7 mouse cellular contexts compared by ENCODE assay signal in the genomic region with DNA sequence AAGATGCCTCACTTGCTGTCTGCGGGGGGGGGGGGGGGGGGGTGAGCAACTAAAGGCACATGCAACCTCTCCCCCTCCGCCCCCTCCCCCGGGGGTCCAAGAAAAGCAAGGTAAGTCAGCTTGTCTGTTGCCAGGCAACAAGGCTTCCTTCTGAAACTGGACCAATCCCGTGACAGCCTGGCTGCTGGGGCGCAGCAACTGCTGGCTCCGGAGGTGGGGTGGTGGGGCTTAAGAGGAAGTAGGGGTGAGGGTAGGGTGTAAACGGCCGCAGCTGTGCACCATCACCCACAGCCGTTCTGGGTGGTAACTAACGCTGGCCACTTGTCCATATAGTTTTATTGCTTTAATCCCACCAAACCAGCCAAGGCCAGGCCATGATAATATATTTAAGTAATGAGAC.
A peak's percentile ranks its signal among the peaks of the same experiment; 100 is the strongest.
DNase-seq lines count a peak whose midpoint lies in the region; ATAC-seq lines count a peak whose summit lies in the region.

No protein-coding gene starts in this region.

- H3K27ac ChIP-seq in embryonic facial prominence, embryonic 14.5 days (replicated peaks; ENCODE audit: low read depth, low read length), result no peak overlapping the region
- H3K27ac ChIP-seq in neural tube, embryonic 14.5 days (ENCODE audit: low read depth, low read length), result no peak overlapping the region

- intact Hi-C loops in left cerebral cortex, postnatal 10 days (cut with DNase I), result no loop called here
- intact Hi-C loops in gastrocnemius, postnatal 14 days (cut with DNase I; ENCODE audit: low total_unique reads), result no loop called here

- H3K9ac ChIP-seq in embryonic facial prominence, embryonic 14.5 days (ENCODE audit: low read depth, low read length), result 0 out of 2 replicates have a peak overlapping the region, but pooled peaks have one; percentile 2
- no peak overlapping the region; the same call in 1 of the 2 replicates for H3K9ac ChIP-seq in neural tube, embryonic 14.5 days (replicated peaks; ENCODE audit: low read depth, low read length)

- no peaks in the 10 kb centered on the region for H3K36me3 ChIP-seq in embryonic facial prominence, embryonic 14.5 days (ENCODE audit: control insufficient read depth, insufficient read depth, low read length)
- H3K36me3 ChIP-seq in neural tube, embryonic 14.5 days (ENCODE audit: control insufficient read depth, insufficient read depth, low read length), result no peaks in the 10 kb centered on the region

- H3K4me1 ChIP-seq in embryonic facial prominence, embryonic 14.5 days (ENCODE audit: control insufficient read depth, insufficient read depth, low read length), result peaks cover 3% of the 10 kb centered on the region; the same call in 1 of the 2 replicates
- peaks cover 7% of the 10 kb centered on the region; the same call in 1 of the 2 replicates for H3K4me1 ChIP-seq in neural tube, embryonic 14.5 days (ENCODE audit: control insufficient read depth, insufficient read depth, low read length)

- no peak overlapping the region for H3K4me3 ChIP-seq in embryonic facial prominence, embryonic 14.5 days (ENCODE audit: low read depth, low read length)
- no peak overlapping the region for H3K4me3 ChIP-seq in neural tube, embryonic 14.5 days (ENCODE audit: low read depth, low read length)

- ATAC-seq in embryonic facial prominence, embryonic 14.5 days (ENCODE audit: low read depth), result peak; percentile 71; the same call in 1 of the 2 replicates
- peak; percentile 54; the same call in 1 of the 2 replicates for ATAC-seq in neural tube, embryonic 14.5 days (ENCODE audit: low read depth)
- no peak for ATAC-seq in erythroid progenitor cell, adult 5-6 weeks (replicated peaks; ENCODE audit: low FRiP score, poor library complexity, severe bottlenecking)

- peak; percentile 64 for DNase-seq in brain, embryonic 18.5 days (ENCODE audit: low read depth, low spot score)
- peak; percentile 72 for DNase-seq in embryonic facial prominence, embryonic 14.5 days (ENCODE audit: low spot score)
- peak; percentile 65 to 66 for DNase-seq in left cerebral cortex, postnatal 10 days (ENCODE audit: extremely low spot score in 1 of 2, low spot score in 2 of 2)
- no peak for DNase-seq in gastrocnemius, adult 8-10 months (ENCODE audit: low spot score in 2 of 2)
- DNase-seq in gastrocnemius, postnatal 14 days, result no peak

- WGBS in embryonic facial prominence, embryonic 14.5 days, result 3% methylated on average over 7 of the region's 10 CpGs
- 3% methylated on average over 9 of the region's 10 CpGs for WGBS in neural tube, embryonic 14.5 days

- peak overlapping the region; percentile 11; the same call in 1 of the 2 replicates for H3K4me2 ChIP-seq in embryonic facial prominence, embryonic 14.5 days (ENCODE audit: low read depth, low read length)
- peak overlapping the region; percentile 37 for H3K4me2 ChIP-seq in neural tube, embryonic 14.5 days (ENCODE audit: low read depth, low read length)

- no peaks in the 10 kb centered on the region for H3K27me3 ChIP-seq in embryonic facial prominence, embryonic 14.5 days (replicated peaks; ENCODE audit: control insufficient read depth, insufficient read depth, low read length)
- H3K27me3 ChIP-seq in neural tube, embryonic 14.5 days (ENCODE audit: control insufficient read depth, insufficient read depth, low read length), result no peaks in the 10 kb centered on the region

- no peaks in the 10 kb centered on the region for H3K9me3 ChIP-seq in embryonic facial prominence, embryonic 14.5 days (ENCODE audit: control insufficient read depth, low read length)
- H3K9me3 ChIP-seq in neural tube, embryonic 14.5 days (ENCODE audit: control insufficient read depth, low read length), result no peaks in the 10 kb centered on the region

Comparison
In these comparisons a context has a peak if more than half of its experiments do, and no peak if none do; other contexts are left out.
1. DNase-seq: peak in brain, embryonic 18.5 days (single experiment), embryonic facial prominence, embryonic 14.5 days (single experiment) and left cerebral cortex, postnatal 10 days (2 of 2); none in gastrocnemius, adult 8-10 months (0 of 2) and gastrocnemius, postnatal 14 days (single experiment).